9 mouse cellular contexts compared by ENCODE assay signal in the genomic region with DNA sequence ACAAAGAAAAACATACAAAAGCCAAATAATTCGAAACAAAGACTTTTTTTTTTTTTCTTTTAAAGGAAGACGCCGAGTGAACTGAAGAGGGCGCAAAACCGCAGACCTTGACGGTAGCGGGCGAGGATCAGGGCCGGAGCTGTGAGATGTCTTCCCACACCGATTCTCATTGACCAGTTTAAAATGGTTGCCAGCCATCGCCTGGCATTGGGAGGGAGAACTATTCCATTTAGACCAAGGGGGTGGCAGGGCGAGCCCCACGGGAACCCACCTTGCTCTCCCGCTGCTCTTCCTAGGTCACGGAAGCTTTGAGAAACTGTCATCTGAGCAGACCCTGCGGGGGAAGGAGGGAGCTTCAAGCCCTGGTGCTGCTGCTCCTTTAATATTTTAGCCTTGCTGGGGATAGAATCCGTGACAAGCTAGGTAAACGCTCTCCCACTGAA. TPM values are rescaled to one million over a fixed set of nuclear protein-coding genes. Genes with fewer than 3 reads are reported as not detected.
A peak's percentile ranks its signal among the peaks of the same experiment; 100 is the strongest.
DNase-seq lines count a peak whose midpoint lies in the region; ATAC-seq lines count a peak whose summit lies in the region.
"Had no signal": no experiment of that assay in that cellular context is flagged by ENCODE, and none has a peak within 500 bp of the region (broad histone marks: within the 10 kb centered on the region; RNA-seq: fewer than 3 reads in every experiment).

No protein-coding gene starts in this region.

- H3K9me3 ChIP-seq in forebrain, embryonic 13.5 days (replicated peaks): no peaks in the 10 kb centered on the region
- no peaks in the 10 kb centered on the region for H3K9me3 ChIP-seq in hindbrain, embryonic 14.5 days (ENCODE audit: control insufficient read depth, low read length)
- no peaks in the 10 kb centered on the region for H3K9me3 ChIP-seq in limb, embryonic 12.5 days
- no peaks in the 10 kb centered on the region for H3K9me3 ChIP-seq in midbrain, embryonic 12.5 days

- DNase-seq in heart, adult 18-20 months: peak; percentile 55 to 76
- DNase-seq in heart, postnatal 25 days (ENCODE audit: low spot score): no peak
- peak; percentile 68 for DNase-seq in cerebellum, adult 11-12 months
- DNase-seq in hindbrain, embryonic 14.5 days (ENCODE audit: low spot score): peak; percentile 77
- peak; percentile 42 to 64 for DNase-seq in spleen, adult 18-20 months

- WGBS in forebrain, embryonic 13.5 days: 2% methylated on average over 18 of the region's 18 CpGs
- 2% methylated on average over 18 of the region's 18 CpGs for WGBS in hindbrain, embryonic 14.5 days
- 3% methylated on average over 18 of the region's 18 CpGs for whole genome bisulfite sequencing in limb, embryonic 12.5 days
- WGBS in midbrain, embryonic 12.5 days: 2% methylated on average over 18 of the region's 18 CpGs

- peak overlapping the region; percentile 37 for H3K4me3 ChIP-seq in forebrain, embryonic 13.5 days
- peak overlapping the region; percentile 32 for H3K4me3 ChIP-seq in hindbrain, embryonic 14.5 days (replicated peaks; ENCODE audit: low read length)
- peak overlapping the region; percentile 38 for H3K4me3 ChIP-seq in limb, embryonic 12.5 days (replicated peaks)
- H3K4me3 ChIP-seq in midbrain, embryonic 12.5 days: peak overlapping the region; percentile 38

- H3K9ac ChIP-seq in forebrain, embryonic 13.5 days: peak overlapping the region; percentile 73
- H3K9ac ChIP-seq in hindbrain, embryonic 14.5 days: peak overlapping the region; percentile 77
- H3K9ac ChIP-seq in limb, embryonic 12.5 days (replicated peaks): peak overlapping the region; percentile 67
- H3K9ac ChIP-seq in midbrain, embryonic 12.5 days (replicated peaks): peak overlapping the region; percentile 62

- peak overlapping the region; percentile 68 for H3K27ac ChIP-seq in forebrain, embryonic 13.5 days
- H3K27ac ChIP-seq in hindbrain, embryonic 14.5 days: peak overlapping the region; percentile 94
- H3K27ac ChIP-seq in limb, embryonic 12.5 days: peak overlapping the region; percentile 56
- peak overlapping the region; percentile 77 for H3K27ac ChIP-seq in midbrain, embryonic 12.5 days (replicated peaks)

- no peaks in the 10 kb centered on the region for H3K36me3 ChIP-seq in forebrain, embryonic 13.5 days (ENCODE audit: poor library complexity, severe bottlenecking)
- no peaks in the 10 kb centered on the region for H3K36me3 ChIP-seq in hindbrain, embryonic 14.5 days (replicated peaks; ENCODE audit: control insufficient read depth, insufficient read depth)
- H3K36me3 ChIP-seq in limb, embryonic 12.5 days: no peaks in the 10 kb centered on the region
- H3K36me3 ChIP-seq in midbrain, embryonic 12.5 days: no peaks in the 10 kb centered on the region

- H3K4me2 ChIP-seq in forebrain, embryonic 13.5 days: peak overlapping the region; percentile 63
- peak overlapping the region; percentile 72 for H3K4me2 ChIP-seq in hindbrain, embryonic 14.5 days (replicated peaks)
- H3K4me2 ChIP-seq in limb, embryonic 12.5 days: peak overlapping the region; percentile 63
- H3K4me2 ChIP-seq in midbrain, embryonic 12.5 days (replicated peaks): peak overlapping the region; percentile 56

- H3K4me1 ChIP-seq in forebrain, embryonic 13.5 days: peaks cover 17% of the 10 kb centered on the region
- peaks cover 18% of the 10 kb centered on the region; the same call in 1 of the 2 replicates for H3K4me1 ChIP-seq in hindbrain, embryonic 14.5 days (replicated peaks; ENCODE audit: control insufficient read depth, insufficient read depth, low read length)
- peaks cover 10% of the 10 kb centered on the region for H3K4me1 ChIP-seq in limb, embryonic 12.5 days (replicated peaks)
- H3K4me1 ChIP-seq in midbrain, embryonic 12.5 days: peaks cover 20% of the 10 kb centered on the region

- intact Hi-C loops in heart, postnatal 25 days (cut with DNase I): no loop called here

- no peaks in the 10 kb centered on the region for H3K27me3 ChIP-seq in forebrain, embryonic 13.5 days
- H3K27me3 ChIP-seq in hindbrain, embryonic 14.5 days (ENCODE audit: control insufficient read depth, insufficient read depth, low read length): no peaks in the 10 kb centered on the region
- no peaks in the 10 kb centered on the region for H3K27me3 ChIP-seq in limb, embryonic 12.5 days
- H3K27me3 ChIP-seq in midbrain, embryonic 12.5 days: peaks cover 17% of the 10 kb centered on the region

- ATAC-seq in forebrain, embryonic 13.5 days: peak; percentile 68
- peak; percentile 69 for ATAC-seq in hindbrain, embryonic 14.5 days (ENCODE audit: low FRiP score)
- no peak for ATAC-seq in limb, embryonic 12.5 days (ENCODE audit: insufficient number of reproducible peaks, insufficient read depth, low FRiP score, low TSS enrichment, low read depth)
- ATAC-seq in midbrain, embryonic 12.5 days (ENCODE audit: low FRiP score, low read depth): no peak; the same call in 1 of the 2 replicates

RNA-seq across cellular contexts. Expression of a gene that starts 5.4 kb away (rescaled TPM):
- total RNA-seq in heart, adult 18-20 months (2021): 10 to 100 TPM; 97.0 to 99.6 TPM
- 100 to 1,000 TPM; 102 to 128 TPM for total RNA-seq in heart, postnatal 25 days (2021)
- polyA plus RNA-seq in forebrain, embryonic 13.5 days (2015; fragmentation: Nextera tagmentation; extraction: Ambion mirVana): 721 and 763 TPM in 2 replicates
- polyA plus RNA-seq in hindbrain, embryonic 14.5 days (2014; fragmentation: Nextera tagmentation; extraction: Ambion mirVana): 429 and 439 TPM in 2 replicates
- polyA plus RNA-seq in limb, embryonic 12.5 days (2016; fragmentation: Nextera tagmentation; extraction: Ambion mirVana): 636 and 669 TPM in 2 replicates
- polyA plus RNA-seq in midbrain, embryonic 12.5 days (2016; fragmentation: Nextera tagmentation; extraction: Ambion mirVana): 699 and 705 TPM in 2 replicates

RNA-seq across cellular contexts. Expression of a gene that starts 17.2 kb away (rescaled TPM):
- total RNA-seq in heart, adult 18-20 months (2021): not detected
- total RNA-seq in heart, postnatal 25 days (2021): not detected
- polyA plus RNA-seq in forebrain, embryonic 13.5 days (2015; fragmentation: Nextera tagmentation; extraction: Ambion mirVana): 0.25 and 1.1 TPM in 2 replicates
- 0.68 and 1.3 TPM in 2 replicates for polyA plus RNA-seq in hindbrain, embryonic 14.5 days (2014; fragmentation: Nextera tagmentation; extraction: Ambion mirVana)
- 0.44 TPM in 1 of 2 replicates, not detected in the other for polyA plus RNA-seq in limb, embryonic 12.5 days (2016; fragmentation: Nextera tagmentation; extraction: Ambion mirVana)
- polyA plus RNA-seq in midbrain, embryonic 12.5 days (2016; fragmentation: Nextera tagmentation; extraction: Ambion mirVana): not detected in 2 replicates
- total RNA-seq: neutrophil, adult 5-6 weeks had no signal

RNA-seq across cellular contexts. Expression of a gene that starts 45.9 kb away (rescaled TPM):
- total RNA-seq in heart, adult 18-20 months (2021): 100 to 1,000 TPM; 311 to 325 TPM
- total RNA-seq in heart, postnatal 25 days (2021): 100 to 1,000 TPM; 266 to 295 TPM
- 243 and 261 TPM in 2 replicates for polyA plus RNA-seq in forebrain, embryonic 13.5 days (2015; fragmentation: Nextera tagmentation; extraction: Ambion mirVana)
- 239 and 252 TPM in 2 replicates for polyA plus RNA-seq in hindbrain, embryonic 14.5 days (2014; fragmentation: Nextera tagmentation; extraction: Ambion mirVana)
- polyA plus RNA-seq in limb, embryonic 12.5 days (2016; fragmentation: Nextera tagmentation; extraction: Ambion mirVana): 292 and 313 TPM in 2 replicates
- 282 and 289 TPM in 2 replicates for polyA plus RNA-seq in midbrain, embryonic 12.5 days (2016; fragmentation: Nextera tagmentation; extraction: Ambion mirVana)

RNA-seq across cellular contexts. Expression of a gene that starts 59.5 kb away (rescaled TPM):
- total RNA-seq in heart, adult 18-20 months (2021): 10 to 100 TPM; 28.3 to 35.5 TPM
- 10 to 100 TPM; 27.6 to 29.5 TPM for total RNA-seq in heart, postnatal 25 days (2021)
- polyA plus RNA-seq in forebrain, embryonic 13.5 days (2015; fragmentation: Nextera tagmentation; extraction: Ambion mirVana): 26.1 and 28.0 TPM in 2 replicates
- 27.0 and 27.7 TPM in 2 replicates for polyA plus RNA-seq in hindbrain, embryonic 14.5 days (2014; fragmentation: Nextera tagmentation; extraction: Ambion mirVana)
- 28.1 and 32.0 TPM in 2 replicates for polyA plus RNA-seq in limb, embryonic 12.5 days (2016; fragmentation: Nextera tagmentation; extraction: Ambion mirVana)
- 26.7 and 32.8 TPM in 2 replicates for polyA plus RNA-seq in midbrain, embryonic 12.5 days (2016; fragmentation: Nextera tagmentation; extraction: Ambion mirVana)

Comparison
In these comparisons a context has a peak if more than half of its experiments do, and no peak if none do; other contexts are left out.
1. ATAC-seq: peak in forebrain, embryonic 13.5 days (single experiment) and hindbrain, embryonic 14.5 days (single experiment); none in limb, embryonic 12.5 days (single experiment) and midbrain, embryonic 12.5 days (single experiment).
2. Peak in every context shown above with its lines, with median percentiles within 50 percentile points of each other: H3K27ac ChIP-seq, H3K4me2 ChIP-seq, H3K4me3 ChIP-seq and H3K9ac ChIP-seq.